Mouse (Mus musculus) G1E (cell line): ENCODE measurements around the gene Galnt6. TPM values are rescaled to one million over a fixed set of nuclear protein-coding genes. Genes with fewer than 3 reads are reported as not detected.

Source experiments
- ATAC-seq: 2 replicates; pipeline ENCODE4 v1.8.0; 2016; ENCODE audit warnings: mild to moderate bottlenecking; ENCODE audit not compliant: insufficient number of reproducible peaks, poor library complexity, low FRiP score, severe bottlenecking; ENCODE audit errors: extremely low read depth
- DNase-seq: peaks from one replicate; pipeline ENCODE4 v3.0.0; 2012; ENCODE audit warnings: low spot score
- H3K27me3 ChIP-seq: 2 replicates; pipeline ENCODE4 v1.6.1; 2012; ENCODE audit warnings: mild to moderate bottlenecking, low read length, inconsistent platforms; ENCODE audit not compliant: insufficient read depth
- H3K36me3 ChIP-seq: replicated peaks from 2 replicates; pipeline ENCODE3; 2012; ENCODE audit warnings: mild to moderate bottlenecking, inconsistent platforms
- H3K4me1 ChIP-seq: 2 replicates; pipeline ENCODE4 v1.6.1; 2012; ENCODE audit warnings: low read depth, low read length, inconsistent platforms, mixed read lengths; ENCODE audit not compliant: insufficient read depth
- H3K4me3 ChIP-seq: 2 replicates; pipeline ENCODE4 v1.5.1; 2012; ENCODE audit warnings: low read depth, mild to moderate bottlenecking, inconsistent platforms, low read length, moderate library complexity, mixed read lengths
- H3K9me3 ChIP-seq: replicated peaks from 2 replicates; pipeline ENCODE4 v1.6.1; 2012; ENCODE audit warnings: inconsistent platforms
- CTCF ChIP-seq: IDR thresholded peaks from 2 replicates; pipeline ENCODE4 v1.5.1; 2012; ENCODE audit warnings: low read depth, low read length, inconsistent platforms, mixed read lengths
- GATA1 ChIP-seq: IDR thresholded peaks from 2 replicates; pipeline ENCODE4 v1.6.1; 2012; ENCODE audit warnings: borderline replicate concordance, low read length, inconsistent platforms, mixed read lengths
- GATA2 ChIP-seq: IDR thresholded peaks from 2 replicates; pipeline ENCODE4 v1.6.1; 2012; ENCODE audit warnings: low read depth, low read length, inconsistent platforms, borderline replicate concordance
- POLR2AphosphoS5 ChIP-seq: IDR thresholded peaks from 2 replicates; pipeline ENCODE4 v1.6.1; 2012; ENCODE audit warnings: low read depth, low read length, inconsistent platforms; ENCODE audit not compliant: insufficient replicate concordance
- TAL1 ChIP-seq: conservative IDR thresholded peaks from 2 replicates; pipeline ENCODE4 v1.6.1; 2012; ENCODE audit warnings: low read depth, low read length, inconsistent platforms, mixed read lengths
- polyA plus RNA-seq: library from polyadenylated mRNA; stranded (reverse); fragments of >175 nt; gene quantifications from 2 replicates; pipeline ENCODE4 v1.2.3, GENCODE M21; 2012
- total RNA-seq, 2 experiments: library from RNA; stranded (forward) in 1 of 2; stranded (reverse) in 1 of 2; fragments of 200-1000 nt in 1 of 2; fragments of >200 nt in 1 of 2; fragmentation: Nextera tagmentation in 1 of 2; gene quantifications; 2 replicates each; pipeline ENCODE4 v1.2.3; 2014 to 2017

Galnt6 gene
- total and polyA plus RNA-seq, 3 experiments, result 0.02 to 0.05 TPM; not detected in 1

GRCm38 (mm10) chr15:100722564-100722963, 6.6 kb downstream of the Galnt6 start:
- H3K4me1 ChIP-seq, result no peaks in the 10 kb centered on the region
- H3K4me3 ChIP-seq, result no peak overlapping the region
- no peaks in the 10 kb centered on the region for H3K36me3 ChIP-seq
- DNase-seq (no peak), ATAC-seq (no peak)
- peaks cover 7% of the 10 kb centered on the region for H3K9me3 ChIP-seq
- TF ChIP-seq POLR2AphosphoS5 (no peak), TAL1 (no peak), CTCF (no peak), GATA2 (no peak), GATA1 (no peak)
- H3K27me3 ChIP-seq, result no peaks in the 10 kb centered on the region

DNA sequence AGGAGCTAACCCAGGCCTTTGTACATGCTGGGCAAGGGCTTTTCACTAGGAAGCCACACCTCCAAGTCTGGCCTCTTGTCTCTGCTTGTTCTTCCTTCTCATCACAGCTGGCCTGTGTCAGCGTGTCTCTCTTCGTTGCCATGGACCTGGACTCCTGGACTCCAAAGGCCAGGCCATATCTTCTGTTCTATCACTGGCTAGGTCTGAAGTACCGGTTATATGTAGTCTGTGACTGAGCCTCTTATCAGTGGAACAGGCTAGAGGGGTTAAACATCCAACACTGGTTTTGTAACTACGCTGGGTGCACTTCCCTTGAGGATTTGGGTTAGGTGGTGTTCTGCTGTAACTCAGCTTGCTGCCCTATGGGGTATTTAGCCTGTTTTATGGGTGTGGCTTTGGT, 7.2 kb downstream of the Galnt6 start:
- no peak for DNase-seq
- Histone ChIP-seq H3K4me3 (no peak overlapping the region), H3K9me3 (peaks cover 6% of the 10 kb centered on the region), H3K36me3 (no peaks in the 10 kb centered on the region), H3K4me1 (no peaks in the 10 kb centered on the region), H3K27me3 (no peaks in the 10 kb centered on the region)
- no peak for TF ChIP-seq CTCF
- TF ChIP-seq GATA1, result no peak
- no peak for TF ChIP-seq TAL1
- no peak for TF ChIP-seq GATA2
- TF ChIP-seq POLR2AphosphoS5, result no peak
- ATAC-seq, result no peak

DNA sequence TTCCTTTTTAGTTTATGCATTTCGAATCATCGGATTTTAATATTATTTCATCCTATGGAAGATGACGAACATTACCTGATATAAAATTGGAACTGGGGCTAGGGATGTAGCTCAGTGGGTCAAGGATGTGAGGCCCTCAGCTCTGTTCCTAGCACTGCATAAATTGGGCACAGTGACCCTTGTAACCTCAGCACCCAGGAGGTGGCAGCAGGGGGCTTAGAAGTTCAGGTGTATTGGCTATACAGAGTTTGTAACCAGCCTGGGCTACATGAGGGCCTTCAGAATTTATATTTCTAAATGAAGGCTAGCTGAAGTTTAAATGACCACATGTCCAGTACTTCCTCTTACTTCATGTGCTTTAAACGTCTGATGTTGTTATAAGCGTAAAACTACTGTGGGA, 7.7 kb downstream of the Galnt6 start:
- H3K4me1 ChIP-seq, result no peaks in the 10 kb centered on the region
- no peak for TF ChIP-seq GATA2
- no peak for TF ChIP-seq CTCF
- no peak for TF ChIP-seq POLR2AphosphoS5
- TF ChIP-seq TAL1, result no peak
- TF ChIP-seq GATA1, result no peak
- no peaks in the 10 kb centered on the region for H3K36me3 ChIP-seq
- no peak for ATAC-seq
- H3K27me3 ChIP-seq, result no peaks in the 10 kb centered on the region
- no peak for DNase-seq
- H3K9me3 ChIP-seq, result peaks cover 5% of the 10 kb centered on the region
- no peak overlapping the region for H3K4me3 ChIP-seq

DNA sequence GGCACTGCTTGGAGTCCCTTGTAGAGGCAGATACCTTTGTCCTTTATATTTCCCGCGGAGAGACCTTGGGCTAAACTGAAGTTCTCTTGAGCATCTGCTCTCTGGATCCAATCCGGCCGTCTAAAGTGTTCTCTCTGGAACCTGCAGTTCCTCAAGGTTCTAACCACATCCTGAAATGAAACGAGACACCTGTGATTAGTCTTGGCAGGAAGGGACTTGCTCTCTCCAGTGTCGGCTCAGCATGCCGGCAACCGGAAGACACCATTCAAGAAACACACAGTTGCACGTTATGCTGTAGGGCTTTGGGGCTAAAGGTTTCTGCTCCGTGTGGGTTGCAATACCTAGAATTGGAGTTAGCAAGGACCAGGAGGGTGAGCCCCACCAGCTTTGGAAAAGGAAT, 9.1 kb downstream of the Galnt6 start:
- DNase-seq (no peak), ATAC-seq (no peak)
- H3K4me1 ChIP-seq, result no peaks in the 10 kb centered on the region
- no peaks in the 10 kb centered on the region for H3K36me3 ChIP-seq
- peaks cover 4% of the 10 kb centered on the region; the same call in 1 of the 2 replicates for H3K27me3 ChIP-seq
- no peak for TF ChIP-seq GATA2
- no peak for TF ChIP-seq GATA1
- no peak for TF ChIP-seq POLR2AphosphoS5
- H3K9me3 ChIP-seq, result peaks cover 4% of the 10 kb centered on the region; the same call in 1 of the 2 replicates
- no peak overlapping the region for H3K4me3 ChIP-seq

- TF ChIP-seq POLR2AphosphoS5, result no peak
- TF ChIP-seq GATA1, result no peak
- TF ChIP-seq GATA2, result no peak
- no peak for TF ChIP-seq CTCF
- TF ChIP-seq TAL1, result no peak
- H3K9me3 ChIP-seq, result peaks cover 4% of the 10 kb centered on the region; the same call in 1 of the 2 replicates
- H3K4me1 ChIP-seq, result no peaks in the 10 kb centered on the region
- H3K36me3 ChIP-seq, result no peaks in the 10 kb centered on the region
- DNase-seq (no peak), ATAC-seq (no peak)
- H3K4me3 ChIP-seq, result no peak overlapping the region
- peaks cover 4% of the 10 kb centered on the region; the same call in 1 of the 2 replicates for H3K27me3 ChIP-seq
Measured at GRCm38 (mm10) chr15:100719217-100719616, 10.0 kb downstream of the Galnt6 start.

DNA sequence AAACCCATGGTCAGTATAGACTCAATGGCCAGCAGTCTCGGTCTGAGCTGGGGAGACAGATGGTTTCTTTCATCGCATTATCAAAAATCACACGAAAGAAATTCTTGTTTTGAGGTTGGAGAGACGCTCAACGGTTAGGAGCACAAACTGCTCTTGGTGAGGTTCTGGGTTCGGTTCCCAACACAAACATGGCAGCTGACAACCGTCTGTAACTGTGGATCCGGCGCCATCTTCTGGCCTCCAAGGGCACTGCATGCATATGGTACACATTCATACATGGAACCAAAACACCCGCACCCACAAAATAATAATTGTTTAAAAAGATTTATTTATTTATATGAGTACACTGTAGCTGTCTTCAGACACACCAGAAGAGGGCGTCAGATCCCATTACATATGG, 10.6 kb downstream of the Galnt6 start:
- ATAC-seq, result no peak
- no peak overlapping the region for H3K4me3 ChIP-seq
- TF ChIP-seq CTCF, result no peak
- no peak for TF ChIP-seq GATA1
- TF ChIP-seq POLR2AphosphoS5, result no peak
- TF ChIP-seq TAL1, result no peak
- TF ChIP-seq GATA2, result no peak
- H3K9me3 ChIP-seq, result peaks cover 7% of the 10 kb centered on the region; the same call in 1 of the 2 replicates
- no peaks in the 10 kb centered on the region for H3K4me1 ChIP-seq
- peaks cover 4% of the 10 kb centered on the region; the same call in 1 of the 2 replicates for H3K27me3 ChIP-seq
- no peak for DNase-seq
- H3K36me3 ChIP-seq, result no peaks in the 10 kb centered on the region

DNA sequence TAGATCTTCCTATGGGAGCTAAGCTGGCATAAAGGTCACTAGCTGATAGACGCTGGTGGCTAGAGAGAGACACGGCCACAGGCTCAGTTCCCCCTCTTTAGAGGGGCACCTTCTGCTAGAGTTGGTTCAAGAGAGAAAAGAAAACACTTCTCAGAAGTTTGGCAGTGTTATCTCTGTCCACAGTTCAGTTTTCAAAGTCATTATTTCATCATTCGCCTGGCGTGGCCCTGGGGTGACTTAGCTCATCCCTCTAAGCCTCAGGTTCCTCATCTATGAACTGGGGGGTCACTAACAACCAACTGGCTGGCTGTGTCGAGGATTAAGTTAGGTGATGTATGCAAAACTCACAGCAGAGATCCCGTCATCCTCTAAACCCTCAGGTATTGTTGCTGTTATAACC, 11.2 kb downstream of the Galnt6 start:
- TF ChIP-seq TAL1 (no peak), GATA1 (no peak), CTCF (no peak), POLR2AphosphoS5 (no peak), GATA2 (no peak)
- DNase-seq, result no peak
- H3K4me1 ChIP-seq, result no peaks in the 10 kb centered on the region
- peaks cover 4% of the 10 kb centered on the region; the same call in 1 of the 2 replicates for H3K27me3 ChIP-seq
- H3K9me3 ChIP-seq, result peaks cover 7% of the 10 kb centered on the region; the same call in 1 of the 2 replicates
- no peaks in the 10 kb centered on the region for H3K36me3 ChIP-seq
- H3K4me3 ChIP-seq, result no peak overlapping the region
- no peak for ATAC-seq
